Mouse (Mus musculus) heart, postnatal 0 days (tissue): Measurements from ENCODE around the gene Cdk2. TPM values are rescaled to one million over a fixed set of nuclear protein-coding genes. Genes with fewer than 3 reads are reported as not detected.

ENCODE experiments used
- ATAC-seq: fragments of 200-750 bp; cut with Nextera tagmentation; 2 replicates; pipeline ENCODE4 v1.8.0; 2017; ENCODE audit warnings: low read depth, moderate number of reproducible peaks, moderate library complexity; ENCODE audit not compliant: insufficient read depth
- DNase-seq: peaks from one replicate; pipeline ENCODE4 v3.0.0-alpha.2; 2016; ENCODE audit warnings: low spot score
- H3K27ac ChIP-seq: fragments of 300-500 bp; sonication (generic); 2 replicates; pipeline ENCODE4 v1.5.1; 2014; ENCODE audit warnings: low read depth, mild to moderate bottlenecking
- H3K27me3 ChIP-seq: fragments of 300-500 bp; sonication (generic); 2 replicates; pipeline ENCODE4 v1.6.1; 2014; ENCODE audit warnings: low read length, mixed read lengths; ENCODE audit not compliant: control insufficient read depth, insufficient read depth
- H3K36me3 ChIP-seq: fragments of 300-500 bp; sonication (generic); replicated peaks from 2 replicates; pipeline ENCODE4 v1.6.1; 2014; ENCODE audit warnings: low read length, mixed read lengths; ENCODE audit not compliant: control insufficient read depth, insufficient read depth
- H3K4me1 ChIP-seq: fragments of 300-500 bp; sonication (generic); 2 replicates; pipeline ENCODE4 v1.6.1; 2014; ENCODE audit warnings: antibody characterized with exemption; ENCODE audit not compliant: control insufficient read depth, insufficient read depth
- H3K4me2 ChIP-seq: fragments of 300-500 bp; sonication (generic); 2 replicates; pipeline ENCODE4 v1.6.1; 2014; ENCODE audit warnings: low read depth, mild to moderate bottlenecking, low read length, moderate library complexity
- H3K4me3 ChIP-seq: fragments of 300-500 bp; sonication (generic); 2 replicates; pipeline ENCODE4 v1.5.1; 2014; ENCODE audit warnings: low read depth, low read length
- H3K9ac ChIP-seq: fragments of 300-500 bp; sonication (generic); replicated peaks from 2 replicates; pipeline ENCODE4 v1.6.1; 2014; ENCODE audit warnings: low read depth, low read length, mixed read lengths
- H3K9me3 ChIP-seq: fragments of 300-500 bp; sonication (generic); replicated peaks from 2 replicates; pipeline ENCODE4 v1.6.1; 2016; ENCODE audit warnings: low read length; ENCODE audit not compliant: control insufficient read depth
- CTCF ChIP-seq: IDR thresholded peaks from 2 replicates; pipeline ENCODE4 v1.5.1; 2016; ENCODE audit warnings: antibody characterized with exemption, control low read depth, low read depth
- EP300 ChIP-seq: IDR thresholded peaks from 2 replicates; pipeline ENCODE4 v1.6.1; 2016; ENCODE audit warnings: antibody characterized with exemption, low read depth
- WGBS: fragments of 180-500 bp; shearing (Covaris S2); extraction: QIAGEN DNeasy Blood & Tissue Kit; methylation state at CpG from one replicate; pipeline ENCODE4 v1.1.7; 2014; 5-methylcytosine and 5-hydroxymethylcytosine counted together
- polyA plus RNA-seq: library from polyadenylated mRNA; unstranded; fragments of >200 nt; fragmentation: Nextera tagmentation; extraction: Ambion mirVana; gene quantifications from 2 replicates; pipeline ENCODE4 v1.2.1, GENCODE M21; 2015
- total RNA-seq: library from RNA; depleted of rRNA; stranded (reverse); fragments of >200 nt; gene quantifications from 2 replicates; pipeline ENCODE4 v1.2.3, GENCODE M21; 2014; ENCODE audit warnings: low replicate concordance

Cdk2 gene
- total and polyA plus RNA-seq, 2 experiments from 2014 or later, result 50.9 to 71.8 TPM

DNA sequence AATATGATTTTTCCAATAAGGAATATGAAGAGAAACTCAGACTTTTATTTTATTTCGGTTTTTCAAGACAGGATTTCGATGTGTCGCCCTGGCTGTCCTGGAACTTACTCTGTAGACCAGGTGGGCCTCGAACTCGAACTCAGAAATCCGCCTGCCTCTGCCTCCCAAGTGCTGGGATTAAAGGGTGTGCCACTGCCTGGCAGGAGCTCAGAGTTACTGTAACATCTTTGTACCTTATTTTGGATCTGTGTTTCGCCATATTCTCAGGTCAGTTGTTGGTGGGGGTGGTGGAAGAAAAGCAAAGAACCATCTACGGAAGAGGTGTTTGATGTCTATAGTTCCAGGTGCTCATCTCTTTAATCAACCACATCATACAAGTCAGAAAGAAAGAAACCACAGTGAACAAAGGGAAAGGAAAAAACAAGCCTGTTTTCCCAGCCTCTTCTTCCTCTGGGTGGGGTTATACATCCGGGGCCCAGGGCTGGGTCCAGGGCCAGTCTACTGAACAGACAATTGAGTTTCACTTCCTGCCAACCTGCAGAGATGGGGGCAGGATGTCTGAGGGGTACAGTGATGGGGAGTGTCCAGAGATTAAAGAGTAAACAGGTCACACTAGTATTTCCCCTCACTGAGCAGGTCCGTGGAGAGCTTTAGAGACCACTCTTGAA is 41.2 kb upstream of the Cdk2 start:
- no peak overlapping the region for H3K9ac ChIP-seq
- DNase-seq, result no peak
- no peaks in the 10 kb centered on the region for H3K36me3 ChIP-seq
- H3K9me3 ChIP-seq, result no peaks in the 10 kb centered on the region
- no peaks in the 10 kb centered on the region for H3K27me3 ChIP-seq
- no peak for ATAC-seq
- peak overlapping the region; percentile 88; the same call in 1 of the 2 replicates for H3K4me2 ChIP-seq
- no peak overlapping the region; the same call in 1 of the 2 replicates for H3K4me3 ChIP-seq
- H3K27ac ChIP-seq, result peak overlapping the region; percentile 98; the same call in 1 of the 2 replicates
- peaks cover 28% of the 10 kb centered on the region for H3K4me1 ChIP-seq
- TF ChIP-seq CTCF (no peak), EP300 (no peak)
- WGBS, result 83% methylated on average over 10 of the region's 10 CpGs

- Histone ChIP-seq H3K9ac (peak within 1 kb of the TSS; percentile 71), H3K36me3 (no peaks in the 10 kb centered on the region), H3K4me1 (peaks cover 28% of the 10 kb centered on the region), H3K9me3 (no peaks in the 10 kb centered on the region), H3K4me3 (peak within 1 kb of the TSS; percentile 68), H3K27ac (peak within 1 kb of the TSS; percentile 82), H3K4me2 (peak within 1 kb of the TSS; percentile 88), H3K27me3 (no peaks in the 10 kb centered on the region)
- peak; percentile 34 for DNase-seq
- TF ChIP-seq EP300, result no peak
- no peak; the same call in 1 of the 2 replicates for TF ChIP-seq CTCF
- 21% methylated on average over 18 of the region's 18 CpGs for WGBS
- ATAC-seq, result no peak
Observed at GRCm38 (mm10) chr10:128744680-128745601, 40.1 kb upstream of the Cdk2 start, which contains the start of gene Dgka. Gene Dgka (minus strand): TSS chr10:128744855.

- Histone ChIP-seq H3K27me3 (no peaks in the 10 kb centered on the region), H3K9ac (peak overlapping the region; percentile 71), H3K36me3 (no peaks in the 10 kb centered on the region), H3K9me3 (no peaks in the 10 kb centered on the region), H3K4me3 (peak overlapping the region; percentile 68), H3K4me2 (peak overlapping the region; percentile 88), H3K27ac (peak overlapping the region; percentile 82), H3K4me1 (peaks cover 24% of the 10 kb centered on the region)
- TF ChIP-seq CTCF (no peak), EP300 (no peak)
- DNase-seq (no peak), ATAC-seq (no peak)
- WGBS, result 27% methylated on average over 8 of the region's 8 CpGs
Observed at GRCm38 (mm10) chr10:128744211-128744610, 39.4 kb upstream of the Cdk2 start.

GRCm38 (mm10) chr10:128743791-128744191 is 39.0 kb upstream of the Cdk2 start:
- H3K4me2 ChIP-seq, result peak overlapping the region; percentile 88
- H3K9me3 ChIP-seq, result no peaks in the 10 kb centered on the region
- ATAC-seq (peak; percentile 50), DNase-seq (peak; percentile 75)
- no peaks in the 10 kb centered on the region for H3K36me3 ChIP-seq
- no peaks in the 10 kb centered on the region for H3K27me3 ChIP-seq
- WGBS, result under 1% methylated on average over 35 of the region's 37 CpGs
- peaks cover 20% of the 10 kb centered on the region; the same call in 1 of the 2 replicates for H3K4me1 ChIP-seq
- TF ChIP-seq EP300 (no peak), CTCF (no peak)
- H3K27ac ChIP-seq, result peak overlapping the region; percentile 82
- H3K4me3 ChIP-seq, result peak overlapping the region; percentile 68
- peak overlapping the region; percentile 71 for H3K9ac ChIP-seq

DNA sequence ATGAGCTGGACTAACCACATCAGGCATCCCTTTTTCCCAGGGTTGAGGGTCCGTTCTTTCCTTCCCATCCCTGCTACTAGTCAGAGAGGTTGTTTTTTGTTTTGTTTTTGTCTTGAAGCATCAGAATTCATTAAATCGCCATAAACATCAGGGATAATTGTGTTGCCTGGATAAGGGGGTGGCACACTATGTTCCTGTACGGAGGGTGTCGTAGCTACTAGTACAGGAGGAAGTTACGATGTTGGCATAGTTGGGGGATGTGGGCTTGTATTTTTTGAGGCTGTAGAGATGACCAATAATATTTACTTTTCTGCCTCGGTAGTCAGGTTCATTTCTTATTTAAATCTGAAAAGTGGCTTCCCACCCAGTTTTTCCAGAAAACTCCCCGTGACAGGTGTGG is 38.4 kb upstream of the Cdk2 start:
- peaks cover 19% of the 10 kb centered on the region; the same call in 1 of the 2 replicates for H3K4me1 ChIP-seq
- peak overlapping the region; percentile 68 for H3K4me3 ChIP-seq
- H3K4me2 ChIP-seq, result peak overlapping the region; percentile 88
- TF ChIP-seq CTCF, result no peak
- no peak for TF ChIP-seq EP300
- DNase-seq (no peak), ATAC-seq (no peak)
- no peaks in the 10 kb centered on the region for H3K36me3 ChIP-seq
- H3K9ac ChIP-seq, result peak overlapping the region; percentile 71
- H3K27ac ChIP-seq, result peak overlapping the region; percentile 82
- 4% methylated on average over 7 of the region's 7 CpGs for WGBS
- H3K9me3 ChIP-seq, result no peaks in the 10 kb centered on the region
- H3K27me3 ChIP-seq, result no peaks in the 10 kb centered on the region
